Mouse (Mus musculus) left cerebral cortex, adult 2 months (tissue): Measurements from ENCODE around the gene Arhgap15. TPM values are rescaled to one million over a fixed set of nuclear protein-coding genes. Genes with fewer than 3 reads are reported as not detected.

Source experiments
- DNase-seq, 2 experiments: peaks; one replicate each; pipeline ENCODE4 v3.0.0; 2021 to 2022; ENCODE audit warnings: low spot score in 2 of 2, mixed read lengths in 1 of 2; ENCODE audit errors: extremely low spot score in 1 of 2
- H3K27ac ChIP-seq: fragments of 200-600 bp; 2 replicates; pipeline ENCODE4 v1.8.1; 2022
- H3K4me3 ChIP-seq: fragments of 200-600 bp; 2 replicates; pipeline ENCODE4 v1.8.1; 2022
- CTCF ChIP-seq: fragments of 200-600 bp; IDR thresholded peaks from 2 replicates; pipeline ENCODE4 v1.8.1; 2022; ENCODE audit warnings: antibody characterized with exemption, mild to moderate bottlenecking, moderate library complexity
- intact Hi-C: fragments of 180-260 bp; cut with DNase I; formaldehyde crosslinking; loops from one replicate; pipeline ENCODE4 v1.15.1; 2025
- total RNA-seq, 2 experiments: library from RNA; stranded (reverse); gene quantifications; 2 replicates each; pipeline ENCODE4 v1.2.3; 2021

Gene Arhgap15
- total RNA-seq, 2 experiments from 2014 or later: 9.7 to 12.8 TPM

DNA sequence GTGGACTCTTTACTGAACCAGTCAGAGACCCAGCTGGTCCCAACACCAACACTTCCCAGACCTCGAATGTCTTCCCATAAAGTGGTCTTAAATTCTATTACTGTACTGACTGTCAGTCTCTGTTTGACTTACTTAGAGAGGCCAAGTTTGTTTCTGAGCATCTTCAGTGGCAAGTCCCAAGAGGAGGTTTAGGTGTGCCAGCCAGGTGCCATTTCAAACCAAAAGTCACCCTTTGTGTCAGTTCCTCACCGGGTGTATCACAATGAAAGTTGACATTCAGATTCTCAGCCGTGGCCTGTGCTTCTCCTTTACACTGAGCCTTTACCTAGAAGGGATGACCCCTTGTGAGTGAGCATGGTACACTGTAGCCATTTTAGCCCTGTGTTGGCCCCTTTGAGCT is 560.5 kb downstream of the Arhgap15 start:
- Histone ChIP-seq H3K27ac (no peak overlapping the region), H3K4me3 (no peak overlapping the region)
- no peak for TF ChIP-seq CTCF
- DNase-seq: no peak
- intact Hi-C loops: no loop called here

DNA sequence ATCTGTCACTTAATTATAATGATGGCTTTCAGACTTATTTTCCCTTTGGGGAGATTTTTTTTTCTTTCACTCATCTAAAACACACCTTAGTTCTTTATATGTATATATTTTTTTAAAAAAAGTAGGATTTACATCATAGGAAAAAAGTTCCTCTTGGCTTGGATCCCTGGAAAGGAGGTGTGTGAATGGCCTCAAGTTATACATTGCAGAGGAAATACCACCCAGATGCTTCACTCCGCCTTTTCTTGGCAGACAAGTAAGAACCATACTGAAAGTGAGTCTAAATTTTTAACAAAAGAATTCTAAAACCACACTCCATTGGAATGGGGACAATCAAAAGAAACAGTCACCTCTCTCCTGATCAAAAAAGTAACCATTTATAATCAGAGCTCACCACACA is 560.9 kb downstream of the Arhgap15 start:
- DNase-seq: no peak
- H3K4me3 ChIP-seq: no peak overlapping the region
- intact Hi-C loops: no loop called here
- no peak overlapping the region for H3K27ac ChIP-seq
- TF ChIP-seq CTCF: no peak

GRCm38 (mm10) chr2:44310095-44310748 is 561.6 kb downstream of the Arhgap15 start:
- no peak for TF ChIP-seq CTCF
- intact Hi-C loops: no loop called here
- no peak overlapping the region for H3K27ac ChIP-seq
- DNase-seq: no peak
- no peak overlapping the region for H3K4me3 ChIP-seq

DNA sequence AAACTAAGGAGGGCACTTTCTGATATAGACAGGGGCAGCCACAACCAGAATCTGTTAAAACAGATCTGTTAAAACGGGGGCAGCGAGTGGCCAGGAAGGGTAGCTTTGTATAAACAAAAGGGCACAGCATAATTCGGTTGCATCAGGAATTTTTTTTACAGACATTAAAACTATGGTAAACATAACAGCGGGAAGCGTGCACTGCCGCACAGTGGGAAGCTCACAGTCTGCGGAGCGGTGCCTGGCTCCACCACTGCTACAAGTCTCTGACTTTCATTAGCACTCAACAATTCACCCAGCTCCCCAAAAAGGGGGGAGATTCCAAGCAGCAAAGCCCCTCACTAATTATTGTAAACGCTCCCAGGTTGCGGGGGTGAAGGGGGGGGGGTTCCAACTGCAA is 562.6 kb downstream of the Arhgap15 start:
- intact Hi-C loops: no loop called here
- H3K4me3 ChIP-seq: no peak overlapping the region
- no peak for DNase-seq
- TF ChIP-seq CTCF: no peak
- no peak overlapping the region for H3K27ac ChIP-seq

DNA sequence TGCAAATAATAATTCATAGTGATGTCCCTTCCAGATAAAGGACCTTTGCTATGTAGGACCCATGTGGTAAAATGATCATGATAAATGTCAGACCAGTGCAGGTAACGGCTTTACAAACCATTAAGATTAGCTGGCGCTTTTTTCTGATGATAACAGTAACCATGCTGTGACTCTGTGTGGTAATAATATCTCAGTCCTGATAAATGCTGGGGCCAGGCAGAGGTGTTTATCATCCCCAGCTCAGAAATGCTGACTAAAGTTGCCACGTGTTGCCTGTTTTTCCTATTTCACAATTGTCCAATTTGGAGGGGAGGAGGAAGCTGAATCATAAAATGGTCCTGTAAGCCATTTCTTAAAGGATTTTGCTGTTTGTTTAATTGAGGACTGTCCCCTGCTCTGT is 564.9 kb downstream of the Arhgap15 start:
- intact Hi-C loops: no loop called here
- no peak for DNase-seq
- no peak for TF ChIP-seq CTCF
- no peak overlapping the region for H3K27ac ChIP-seq
- no peak overlapping the region for H3K4me3 ChIP-seq

GRCm38 (mm10) chr2:44318436-44318835 is 569.8 kb downstream of the Arhgap15 start:
- intact Hi-C loops: no loop called here
- Histone ChIP-seq H3K4me3 (no peak overlapping the region), H3K27ac (no peak overlapping the region)
- DNase-seq: no peak
- no peak for TF ChIP-seq CTCF

DNA sequence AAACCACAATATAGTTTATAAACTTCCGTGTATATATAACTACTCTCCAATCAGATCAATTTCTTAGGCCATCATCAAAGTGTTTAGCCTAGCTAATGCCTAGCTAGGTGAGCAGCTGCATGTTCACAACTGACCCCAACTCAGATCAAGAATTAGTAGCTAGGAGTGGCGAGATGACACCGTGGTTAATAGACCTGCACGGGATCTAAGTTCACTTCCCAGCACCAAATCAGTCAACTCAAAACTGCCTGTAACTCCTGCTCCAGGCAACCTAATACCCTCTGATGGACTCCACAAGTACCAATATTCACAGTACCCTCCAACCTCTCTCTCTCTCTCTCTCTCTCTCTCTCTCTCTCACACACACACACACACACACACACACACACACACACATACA is 570.9 kb downstream of the Arhgap15 start:
- no peak for DNase-seq
- no peak overlapping the region for H3K27ac ChIP-seq
- intact Hi-C loops: no loop called here
- TF ChIP-seq CTCF: no peak
- H3K4me3 ChIP-seq: no peak overlapping the region

GRCm38 (mm10) chr2:44323813-44324212 is 575.2 kb downstream of the Arhgap15 start:
- DNase-seq: no peak

DNA sequence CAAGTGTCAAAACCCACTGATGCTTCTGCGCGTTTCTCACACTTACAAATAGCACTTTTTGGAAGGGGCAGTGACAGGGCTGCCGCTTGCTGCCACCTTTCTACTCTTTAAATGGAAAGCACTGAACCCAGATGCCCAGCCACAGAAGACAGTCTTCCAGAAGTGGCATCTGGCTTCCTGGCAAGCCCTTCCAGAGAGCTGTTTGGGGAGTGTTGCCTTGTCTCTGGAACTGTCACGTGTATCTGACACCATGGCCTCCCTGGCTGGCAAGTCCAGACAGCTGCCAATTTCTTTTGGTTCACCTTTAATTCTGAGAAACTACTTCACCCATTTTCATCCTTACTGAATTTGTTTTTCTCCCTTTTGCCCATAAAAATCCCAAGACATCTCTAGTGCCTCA is 584.7 kb downstream of the Arhgap15 start:
- Histone ChIP-seq H3K4me3 (no peak overlapping the region), H3K27ac (no peak overlapping the region)
- DNase-seq: no peak
- no peak for TF ChIP-seq CTCF
- intact Hi-C loops: loop anchor here (10.0 kb wide), 1 partner anchor 782 kb away; the partner anchor contains the start of gene Zeb2

More at GRCm38 (mm10) chr2:44323813-44324212, 575.2 kb downstream of the Arhgap15 start:
- intact Hi-C loops: no loop called here
- no peak overlapping the region for H3K27ac ChIP-seq
- TF ChIP-seq CTCF: no peak
- no peak overlapping the region for H3K4me3 ChIP-seq

- intact Hi-C loops: loop anchor here (10.0 kb wide), 1 partner anchor 781 kb away; the partner anchor contains the start of gene Zeb2
- no peak overlapping the region for H3K4me3 ChIP-seq
- DNase-seq: no peak
- no peak for TF ChIP-seq CTCF
- no peak overlapping the region for H3K27ac ChIP-seq
These were observed 585.4 kb downstream of the Arhgap15 start for GRCm38 (mm10) chr2:44334006-44334405.

GRCm38 (mm10) chr2:44334517-44334916 is 585.9 kb downstream of the Arhgap15 start:
- DNase-seq: no peak
- no peak for TF ChIP-seq CTCF
- intact Hi-C loops: loop anchor here (10.0 kb wide), 1 partner anchor 780 kb away; the partner anchor contains the start of gene Zeb2
- no peak overlapping the region for H3K4me3 ChIP-seq
- H3K27ac ChIP-seq: no peak overlapping the region

- peak; percentile 51 for TF ChIP-seq CTCF
- intact Hi-C loops: loop anchor here (10.0 kb wide), 1 partner anchor 778 kb away; the partner anchor contains the start of gene Zeb2
- no peak overlapping the region for H3K4me3 ChIP-seq
- no peak overlapping the region for H3K27ac ChIP-seq
- no peak for DNase-seq
These were observed 588.2 kb downstream of the Arhgap15 start for GRCm38 (mm10) chr2:44336720-44337354.

GRCm38 (mm10) chr2:44338467-44338866 is 589.8 kb downstream of the Arhgap15 start:
- no peak overlapping the region for H3K4me3 ChIP-seq
- no peak overlapping the region for H3K27ac ChIP-seq
- DNase-seq: no peak
- TF ChIP-seq CTCF: no peak
- intact Hi-C loops: loop anchor here (10.0 kb wide), 1 partner anchor 776 kb away; the partner anchor contains the start of gene Zeb2
